Mouse (Mus musculus) neural tube, embryonic 11.5 days (tissue): ENCODE data around the gene Wdr75. TPM values are rescaled to one million over a fixed set of nuclear protein-coding genes. Genes with fewer than 3 reads are reported as not detected.

Experiments
- ATAC-seq: fragments of 200-750 bp; cut with Nextera tagmentation; 2 replicates; pipeline ENCODE4 v1.8.0; 2017; ENCODE audit warnings: moderate number of reproducible peaks, mild to moderate bottlenecking, moderate TSS enrichment, moderate library complexity; ENCODE audit not compliant: insufficient read depth, low FRiP score, low TSS enrichment
- DNase-seq: peaks from one replicate; pipeline ENCODE4 v3.0.0-alpha.2; 2015; ENCODE audit warnings: low spot score
- H3K27ac ChIP-seq: fragments of 300-500 bp; sonication (generic); 2 replicates; pipeline ENCODE4 v1.5.1; 2014; ENCODE audit warnings: low read depth, mild to moderate bottlenecking, low read length
- H3K27me3 ChIP-seq: fragments of 300-500 bp; sonication (generic); 2 replicates; pipeline ENCODE4 v1.6.1; 2014; ENCODE audit warnings: mild to moderate bottlenecking, low read length, mixed read lengths; ENCODE audit not compliant: control insufficient read depth, insufficient read depth
- H3K36me3 ChIP-seq: fragments of 300-500 bp; sonication (generic); 2 replicates; pipeline ENCODE4 v1.6.1; 2014; ENCODE audit warnings: mild to moderate bottlenecking, low read length, moderate library complexity, mixed read lengths; ENCODE audit not compliant: control insufficient read depth, insufficient read depth
- H3K4me1 ChIP-seq: fragments of 300-500 bp; sonication (generic); 2 replicates; pipeline ENCODE4 v1.6.1; 2014; ENCODE audit warnings: low read length, mixed read lengths; ENCODE audit not compliant: control insufficient read depth, insufficient read depth
- H3K4me2 ChIP-seq: fragments of 300-500 bp; sonication (generic); 2 replicates; pipeline ENCODE4 v1.6.1; 2014; ENCODE audit warnings: low read depth, mild to moderate bottlenecking, moderate library complexity
- H3K4me3 ChIP-seq: fragments of 300-500 bp; sonication (generic); 2 replicates; pipeline ENCODE4 v1.5.1; 2014; ENCODE audit warnings: low read depth, low read length
- H3K9ac ChIP-seq: fragments of 300-500 bp; sonication (generic); 2 replicates; pipeline ENCODE4 v1.6.1; 2014; ENCODE audit warnings: mild to moderate bottlenecking, low read length
- H3K9me3 ChIP-seq: fragments of 300-500 bp; sonication (generic); 2 replicates; pipeline ENCODE4 v1.6.1; 2016; ENCODE audit warnings: low read length; ENCODE audit not compliant: control insufficient read depth
- WGBS: fragments of 180-500 bp; shearing (Covaris S2); extraction: QIAGEN DNeasy Blood & Tissue Kit; methylation state at CpG from one replicate; pipeline ENCODE4 v1.1.7; 2014; 5-methylcytosine and 5-hydroxymethylcytosine counted together
- polyA plus RNA-seq: library from polyadenylated mRNA; unstranded; fragments of >200 nt; fragmentation: Nextera tagmentation; extraction: Ambion mirVana; gene quantifications from 2 replicates; pipeline ENCODE4 v1.2.1, GENCODE M21; 2014

Gene Wdr75
- 82.9 and 92.3 TPM in 2 replicates for polyA plus RNA-seq

DNA sequence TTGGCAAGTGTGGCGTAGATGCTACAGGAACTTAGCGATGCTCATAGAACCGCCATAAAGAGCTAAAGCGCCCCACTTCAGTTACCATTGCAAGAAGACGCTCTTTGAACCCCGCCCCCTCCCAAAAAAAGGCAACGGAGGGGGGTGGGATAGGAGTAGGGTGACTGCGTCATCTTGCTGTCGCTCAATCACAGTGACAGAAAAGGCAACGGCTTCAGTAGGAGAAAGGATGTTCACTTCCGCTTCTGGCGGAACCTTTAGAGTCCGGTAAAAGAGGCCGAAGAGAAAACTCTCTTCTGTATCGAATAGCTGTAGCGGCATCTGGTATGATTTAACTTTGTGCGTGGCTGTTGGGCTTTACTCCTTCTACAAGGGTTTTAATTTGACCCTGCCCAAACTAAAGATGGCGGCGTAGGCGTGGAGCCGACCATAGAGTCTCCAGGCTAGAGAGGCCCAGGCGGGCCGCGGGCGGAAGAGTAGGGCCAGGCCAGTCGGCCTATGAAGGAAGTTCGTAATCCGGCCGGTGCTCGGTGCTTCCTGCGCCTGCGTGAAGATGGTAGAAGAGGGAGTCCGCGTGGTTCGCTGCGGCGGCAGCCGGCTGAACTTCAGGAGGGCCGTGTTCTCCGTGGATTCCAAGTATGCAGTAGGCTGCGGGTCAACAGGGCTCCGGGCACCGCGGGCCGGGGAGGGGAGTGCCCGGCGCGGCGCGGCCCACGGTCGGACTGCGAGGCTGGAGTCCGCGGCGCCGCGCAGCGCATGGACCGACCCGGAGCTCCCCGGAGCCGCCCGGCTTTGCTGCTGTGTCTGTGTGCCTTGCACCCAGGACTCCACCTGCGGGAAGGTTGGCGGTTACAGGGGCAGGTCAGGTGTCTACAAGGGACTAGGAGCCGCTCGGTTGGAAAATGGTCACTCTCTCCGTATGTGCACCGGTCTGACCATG is at the start of gene Wdr75:
TSS of gene Wdr75 (plus strand) at position 198 of the 940 bp plus-strand sequence.
- Histone ChIP-seq H3K9me3 (no peaks in the 10 kb centered on the region), H3K4me2 (peak within 1 kb of the TSS; percentile 74), H3K4me1 (peaks cover 7% of the 10 kb centered on the region), H3K9ac (peak within 1 kb of the TSS; percentile 92), H3K36me3 (peaks cover 4% of the 10 kb centered on the region), H3K27me3 (no peaks in the 10 kb centered on the region), H3K27ac (peak within 1 kb of the TSS; percentile 84), H3K4me3 (peak within 1 kb of the TSS; percentile 93)
- under 1% methylated on average over 70 of the region's 70 CpGs for WGBS
- ATAC-seq (peak; percentile 100), DNase-seq (peak; percentile 96)

DNA sequence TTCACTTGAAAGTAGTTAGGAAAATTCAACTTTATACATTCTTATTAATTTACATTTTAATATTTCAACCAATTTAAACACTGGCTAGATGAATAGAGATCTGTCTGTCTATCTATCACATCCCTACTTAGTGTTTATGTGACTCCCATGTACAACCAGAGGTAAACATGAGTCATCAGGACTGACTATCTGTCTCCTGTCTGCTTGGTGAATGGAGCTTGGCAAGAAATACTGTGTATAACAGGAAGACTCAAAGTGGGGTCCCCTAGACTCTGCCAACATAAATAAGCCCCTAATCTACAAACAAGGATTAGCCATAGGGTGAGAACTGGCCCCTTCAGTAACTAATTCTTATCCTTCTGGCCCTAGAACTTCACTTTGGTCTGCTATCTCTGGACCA is 39.1 kb upstream of the Wdr75 start:
- ATAC-seq = no peak
- H3K9ac ChIP-seq = no peak overlapping the region
- no peaks in the 10 kb centered on the region for H3K9me3 ChIP-seq

DNA sequence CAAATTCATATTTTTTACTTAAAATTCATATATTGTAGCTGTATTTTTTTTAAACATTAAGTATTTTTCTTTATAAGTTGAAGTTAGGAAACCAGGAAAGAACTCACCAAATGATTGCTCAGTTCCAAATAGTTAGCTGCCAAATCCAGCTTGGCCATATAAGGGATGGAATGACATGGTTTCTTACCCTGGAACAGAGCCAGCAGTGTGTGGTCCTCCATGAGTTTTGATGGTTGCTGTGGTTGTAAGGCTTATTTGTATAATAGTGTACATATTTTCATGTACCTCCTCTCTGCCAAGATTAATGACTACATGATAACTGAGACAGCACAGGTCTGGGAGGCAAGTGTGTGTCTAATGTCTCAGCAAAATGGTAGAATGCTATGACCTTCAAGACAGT is 38.3 kb upstream of the Wdr75 start:
- Histone ChIP-seq H3K4me1 (no peaks in the 10 kb centered on the region), H3K9ac (no peak overlapping the region), H3K27me3 (no peaks in the 10 kb centered on the region), H3K27ac (no peak overlapping the region), H3K4me3 (no peak overlapping the region), H3K9me3 (no peaks in the 10 kb centered on the region), H3K36me3 (no peaks in the 10 kb centered on the region), H3K4me2 (no peak overlapping the region)
- ATAC-seq (no peak), DNase-seq (no peak)

More for the DNA sequence above, 39.1 kb upstream of the Wdr75 start:
- H3K27ac ChIP-seq = no peak overlapping the region
- no peak overlapping the region for H3K4me3 ChIP-seq
- no peaks in the 10 kb centered on the region for H3K36me3 ChIP-seq
- H3K4me1 ChIP-seq = no peaks in the 10 kb centered on the region
- no peak for DNase-seq
- H3K4me2 ChIP-seq = no peak overlapping the region
- no peaks in the 10 kb centered on the region for H3K27me3 ChIP-seq

DNA sequence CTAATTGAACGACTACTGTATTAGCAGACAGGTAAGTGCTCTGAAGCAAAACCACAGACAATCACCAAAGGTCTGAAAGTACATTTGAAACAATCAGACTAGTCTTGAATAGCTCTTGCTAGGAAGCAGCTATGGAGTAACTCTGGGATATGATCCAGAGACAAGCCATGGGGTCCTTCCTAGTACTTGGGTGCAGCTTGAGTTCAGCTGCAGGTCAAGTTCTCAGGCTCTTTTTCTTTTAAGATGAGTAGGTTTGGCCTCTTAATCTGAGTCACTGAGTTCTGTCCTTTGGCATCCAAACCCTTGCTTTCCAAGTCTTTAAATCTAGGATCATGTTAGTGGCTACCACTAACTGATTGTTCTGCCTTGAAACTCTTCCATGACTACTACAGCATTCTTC is 37.0 kb upstream of the Wdr75 start:
- ATAC-seq = no peak
- Histone ChIP-seq H3K4me2 (no peak overlapping the region), H3K27ac (no peak overlapping the region), H3K4me3 (no peak overlapping the region), H3K9me3 (no peaks in the 10 kb centered on the region), H3K9ac (no peak overlapping the region), H3K27me3 (no peaks in the 10 kb centered on the region), H3K4me1 (no peaks in the 10 kb centered on the region), H3K36me3 (no peaks in the 10 kb centered on the region)
- no peak for DNase-seq
- WGBS = 80% methylated on average over 1 of the region's 1 CpGs

DNA sequence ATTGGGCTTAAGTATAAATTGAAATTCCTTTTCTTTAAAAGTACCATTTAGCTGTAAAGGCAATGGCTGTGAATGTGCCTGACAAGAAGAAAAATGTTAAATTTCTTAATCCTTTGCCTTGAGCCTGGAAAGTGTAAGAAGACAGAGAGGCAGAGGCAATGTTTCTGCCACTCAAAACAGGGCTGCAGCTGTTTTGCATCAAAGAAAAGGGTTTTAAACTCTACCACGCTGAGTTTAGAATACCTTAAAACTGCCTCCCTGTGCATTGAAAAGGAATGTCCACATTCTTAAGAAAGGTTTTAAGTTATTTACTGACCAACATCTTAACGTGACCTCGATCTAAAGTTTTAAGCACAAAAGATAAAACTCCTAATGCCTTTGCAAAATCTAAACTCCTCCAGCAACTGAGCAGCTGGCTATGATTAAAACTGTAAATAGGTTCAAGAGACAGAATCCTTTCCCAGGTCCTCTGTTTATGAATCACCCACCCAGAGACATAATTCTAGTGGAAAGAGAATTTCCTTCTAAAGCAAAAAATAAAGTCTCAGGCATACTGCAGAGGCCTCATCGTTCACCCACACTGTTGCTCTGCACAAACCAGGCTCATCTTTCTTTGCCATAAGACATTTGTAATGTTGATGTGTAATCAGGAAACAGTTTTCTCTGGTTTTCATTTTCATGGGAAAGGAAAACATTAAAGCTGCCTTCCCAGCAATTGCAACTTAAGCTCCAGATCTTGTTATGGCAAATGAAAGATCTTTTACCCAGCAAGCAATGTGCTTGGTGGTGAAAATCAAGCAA is 34.1 kb upstream of the Wdr75 start:
- Histone ChIP-seq H3K27me3 (no peaks in the 10 kb centered on the region), H3K9ac (no peak overlapping the region), H3K9me3 (no peaks in the 10 kb centered on the region), H3K36me3 (no peaks in the 10 kb centered on the region), H3K27ac (no peak overlapping the region), H3K4me3 (no peak overlapping the region), H3K4me2 (no peak overlapping the region), H3K4me1 (no peaks in the 10 kb centered on the region)
- DNase-seq = no peak
- WGBS = 48% methylated on average over 4 of the region's 4 CpGs
- no peak for ATAC-seq

DNA sequence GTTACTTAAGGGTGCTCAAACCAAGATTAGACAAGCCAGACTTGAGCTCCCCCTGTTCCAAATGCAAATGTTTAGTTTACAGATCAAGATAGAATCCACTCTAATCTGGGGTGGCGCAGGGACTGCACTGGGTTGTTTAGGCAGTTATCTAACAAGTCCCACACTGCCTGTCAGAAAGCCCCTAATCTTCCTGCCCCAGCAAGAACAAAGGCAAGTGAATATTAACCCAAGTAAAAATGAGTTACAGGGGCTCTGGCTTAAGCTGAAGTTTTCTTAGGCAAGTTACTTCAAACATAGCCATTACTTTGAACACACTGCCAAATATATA is 33.5 kb upstream of the Wdr75 start:
- Histone ChIP-seq H3K36me3 (no peaks in the 10 kb centered on the region), H3K9ac (no peak overlapping the region), H3K4me2 (no peak overlapping the region), H3K27ac (no peak overlapping the region), H3K9me3 (no peaks in the 10 kb centered on the region), H3K4me3 (no peak overlapping the region), H3K27me3 (no peaks in the 10 kb centered on the region), H3K4me1 (no peaks in the 10 kb centered on the region)
- no peak for DNase-seq
- no peak for ATAC-seq
- 94% methylated on average over 1 of the region's 1 CpGs for WGBS

DNA sequence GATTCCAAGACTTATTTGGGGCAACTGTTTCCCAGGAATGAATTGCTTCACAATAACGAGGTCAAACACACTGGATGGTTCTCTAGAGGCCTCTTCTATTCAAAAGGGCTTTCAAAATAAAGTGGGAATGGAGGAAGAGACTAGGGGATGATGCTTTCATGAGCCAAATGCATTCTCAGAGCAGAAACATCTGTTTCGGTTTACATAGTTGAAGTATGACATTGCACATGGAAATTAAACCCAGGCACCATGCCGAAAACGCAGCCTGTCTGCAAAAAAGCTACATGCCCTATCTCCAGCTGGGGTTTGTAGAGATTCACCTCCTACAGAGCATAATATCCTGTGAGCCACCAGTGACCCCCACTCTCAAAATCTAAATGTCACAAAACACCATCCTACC is 29.3 kb upstream of the Wdr75 start:
- DNase-seq (peak; percentile 19), ATAC-seq (no peak; the same call in 1 of the 2 replicates)
- no peaks in the 10 kb centered on the region for H3K4me1 ChIP-seq
- no peaks in the 10 kb centered on the region for H3K36me3 ChIP-seq
- H3K4me2 ChIP-seq = no peak overlapping the region
- no peaks in the 10 kb centered on the region for H3K9me3 ChIP-seq
- no peak overlapping the region for H3K4me3 ChIP-seq
- no peak overlapping the region for H3K27ac ChIP-seq
- H3K27me3 ChIP-seq = no peaks in the 10 kb centered on the region
- 59% methylated on average over 4 of the region's 4 CpGs for WGBS
- H3K9ac ChIP-seq = no peak overlapping the region

DNA sequence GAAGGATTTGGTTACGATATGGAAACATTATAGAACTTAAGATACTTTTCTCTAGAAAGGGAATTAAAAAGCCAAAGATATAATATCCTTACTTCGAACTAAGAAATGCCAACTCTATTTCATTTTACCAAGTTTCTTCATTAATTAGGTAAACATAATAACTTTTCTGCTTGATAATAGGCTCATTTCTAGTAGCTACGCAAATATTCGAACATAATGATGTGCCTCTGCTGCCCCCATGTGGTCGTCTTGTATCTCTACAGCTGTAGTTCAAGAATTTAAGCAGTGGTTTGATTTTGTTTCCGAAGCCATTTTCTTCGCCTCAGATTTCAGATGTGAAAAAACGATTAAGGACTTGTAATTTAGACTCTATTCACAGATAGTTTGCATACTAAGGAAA is 28.8 kb upstream of the Wdr75 start:
- Histone ChIP-seq H3K4me1 (no peaks in the 10 kb centered on the region), H3K9ac (no peak overlapping the region), H3K27ac (no peak overlapping the region), H3K4me3 (no peak overlapping the region), H3K4me2 (no peak overlapping the region), H3K9me3 (no peaks in the 10 kb centered on the region), H3K27me3 (no peaks in the 10 kb centered on the region), H3K36me3 (no peaks in the 10 kb centered on the region)
- ATAC-seq (no peak), DNase-seq (peak; percentile 75)
- WGBS = 35% methylated on average over 8 of the region's 8 CpGs
